8 mouse cellular contexts compared by ENCODE assay signal in genomic region chr1:34842887-34843618, GRCm38 (mm10). TPM values are rescaled to one million over a fixed set of nuclear protein-coding genes. Genes with fewer than 3 reads are reported as not detected.
DNase-seq lines count a peak whose midpoint lies in the region; ATAC-seq lines count a peak whose summit lies in the region.

TSS of gene Fam168b (minus strand) at chr1:34843065.

- WGBS in hindbrain, embryonic 16.5 days: 1% methylated on average over 38 of the region's 59 CpGs
- 3% methylated on average over 29 of the region's 59 CpGs for WGBS in macrophage (ENCODE audit: missing documents)

- peaks cover 32% of the 10 kb centered on the region for H3K4me1 ChIP-seq in hindbrain, embryonic 16.5 days (ENCODE audit: control insufficient read depth, insufficient read depth, low read depth, low read length)

- H3K9me3 ChIP-seq in hindbrain, embryonic 16.5 days (ENCODE audit: control insufficient read depth, low read length): no peaks in the 10 kb centered on the region

- H3K4me3 ChIP-seq in hindbrain, embryonic 16.5 days (ENCODE audit: low read length): peak within 1 kb of the TSS; percentile 57
- peak within 1 kb of the TSS; percentile 73 for H3K4me3 ChIP-seq in macrophage (ENCODE audit: inconsistent target)

- H3K4me2 ChIP-seq in hindbrain, embryonic 16.5 days (ENCODE audit: low read length): peak within 1 kb of the TSS; percentile 76

- no peaks in the 10 kb centered on the region; the same call in 1 of the 2 replicates for H3K27me3 ChIP-seq in hindbrain, embryonic 16.5 days (replicated peaks; ENCODE audit: control insufficient read depth, insufficient read depth, low read length)

- H3K36me3 ChIP-seq in hindbrain, embryonic 16.5 days (ENCODE audit: control insufficient read depth, insufficient read depth, low read length): no peaks in the 10 kb centered on the region
- H3K36me3 ChIP-seq in macrophage (ENCODE audit: inconsistent target): no peaks in the 10 kb centered on the region

- ATAC-seq in hindbrain, embryonic 16.5 days: peak; percentile 90

- peak within 1 kb of the TSS; percentile 99 for H3K27ac ChIP-seq in hindbrain, embryonic 16.5 days (ENCODE audit: low read depth, low read length)
- H3K27ac ChIP-seq in macrophage: peak within 1 kb of the TSS; percentile 69

- peak within 1 kb of the TSS; percentile 93 for H3K9ac ChIP-seq in hindbrain, embryonic 16.5 days (ENCODE audit: low read depth, low read length)

- H3K79me2 ChIP-seq in macrophage (ENCODE audit: inconsistent target): peaks cover 44% of the 10 kb centered on the region

- DNase-seq in T-cell, adult 2 months (ENCODE audit: low spot score): peak; percentile 89
- DNase-seq in cerebellum, postnatal 36 days: peak; percentile 88 to 90
- DNase-seq in gastrocnemius, adult 18-20 months (ENCODE audit: low spot score): peak; percentile 80
- DNase-seq in left cerebral cortex, adult 18-20 months (ENCODE audit: low spot score in 2 of 2): peak; percentile 79 to 91
- peak; percentile 90 for DNase-seq in right cerebral cortex, adult 18-20 months
- DNase-seq in urinary bladder, postnatal 10 days (ENCODE audit: low spot score): peak; percentile 33

RNA-seq across cellular contexts. Expression of gene Fam168b, which starts in this region (rescaled TPM):
- total RNA-seq in gastrocnemius, adult 18-20 months (2021): 10 to 100 TPM; 23.9 to 31.3 TPM
- 102 and 130 TPM in 2 replicates for polyA plus RNA-seq in hindbrain, embryonic 16.5 days (2015; fragmentation: Nextera tagmentation; extraction: Ambion mirVana)
- 100 to 1,000 TPM; 244 to 245 TPM for total RNA-seq in left cerebral cortex, adult 18-20 months (2021)
- total RNA-seq in macrophage (2018; cell fraction: chromatin; rRNA removed): 100 to 1,000 TPM in 3 of 26 experiments, 10 to 100 TPM in 23; 32.3 to 116 (median 75.6) TPM
- 100 to 1,000 TPM in 12 of 26 experiments, 10 to 100 TPM in 14; 60.4 to 134 (median 84.7) TPM for total RNA-seq in macrophage (2018; cell fraction: cytosol; rRNA removed)
- total RNA-seq in macrophage (2018; cell fraction: nucleus; rRNA removed): 100 to 1,000 TPM in 2 of 26 experiments, 10 to 100 TPM in 24; 51.3 to 115 (median 78.1) TPM
- polyA plus RNA-seq in macrophage (2018): 86.8 to 105 TPM (median 101 TPM) in 3 replicates

Comparison
In these comparisons a context has a peak if more than half of its experiments do, and no peak if none do; other contexts are left out.
1. Peak in every context shown above with its lines: DNase-seq, ATAC-seq, H3K4me3 ChIP-seq and H3K27ac ChIP-seq.
2. RNA of gene Fam168b (total RNA-seq): 244 to 245 TPM in left cerebral cortex, adult 18-20 months; 23.9 to 31.3 TPM in gastrocnemius, adult 18-20 months; every median in the first group is over 4 times any median in the second.
3. DNase-seq: peak in every context shown above with its lines; median percentile 90 in right cerebral cortex, adult 18-20 months; 89 in T-cell, adult 2 months; 89 in cerebellum, postnatal 36 days; 85 in left cerebral cortex, adult 18-20 months; 80 in gastrocnemius, adult 18-20 months; 33 in urinary bladder, postnatal 10 days.